Mouse (Mus musculus) heart, postnatal 14 days (tissue): ENCODE measurements around the gene Rad50. TPM values are rescaled to one million over a fixed set of nuclear protein-coding genes. Genes with fewer than 3 reads are reported as not detected.

Experiments used
- DNase-seq, 2 experiments: peaks; one replicate each; pipeline ENCODE4 v3.0.0; 2021 to 2022
- intact Hi-C: fragments of 180-260 bp; cut with DNase I; formaldehyde crosslinking; loops from one replicate; pipeline ENCODE4 v1.15.1; 2025
- total RNA-seq, 2 experiments: library from RNA; stranded (reverse); gene quantifications; 2 replicates each; pipeline ENCODE4 v1.2.3; 2021

Rad50 gene
- total RNA-seq, 2 experiments from 2014 or later = 8.2 to 9.4 TPM

DNA sequence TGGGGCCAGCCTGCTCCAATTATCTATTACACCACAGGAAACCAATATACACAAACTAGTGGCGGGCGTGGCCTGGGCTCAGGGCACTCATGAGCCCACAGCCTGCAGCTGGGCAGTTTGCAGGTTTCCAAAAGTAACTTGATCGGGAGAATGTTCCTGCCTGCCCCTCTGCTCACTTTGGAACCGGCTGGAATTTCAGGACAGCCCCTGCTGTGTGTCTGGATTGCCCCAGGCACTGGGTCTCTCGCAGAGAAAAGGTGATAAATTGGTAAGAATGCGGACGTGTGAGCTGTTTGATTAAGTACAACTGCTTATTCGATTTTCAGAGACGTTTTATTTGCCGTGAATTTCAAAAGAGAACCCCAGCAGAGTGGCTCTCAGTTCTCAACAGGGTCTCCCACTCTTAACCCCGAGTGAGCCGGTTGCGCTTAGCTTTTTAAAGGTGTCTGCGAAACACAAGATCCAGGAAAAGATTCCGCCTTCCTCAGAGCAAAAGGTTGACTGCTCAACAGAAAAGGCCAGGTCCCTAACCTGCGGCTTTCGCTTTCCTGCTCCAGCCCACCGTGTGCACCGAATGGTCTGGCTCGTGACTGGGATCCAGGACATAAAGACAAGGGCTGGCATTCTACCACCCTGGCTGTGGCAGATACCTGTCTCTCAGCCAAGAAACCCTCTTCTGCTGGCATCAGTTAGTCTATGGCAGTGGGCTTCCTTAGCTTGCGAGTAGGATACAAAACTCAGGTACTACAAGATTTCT is 69.9 kb downstream of the Rad50 start:
- intact Hi-C loops = no loop called here
- DNase-seq = no peak

DNA sequence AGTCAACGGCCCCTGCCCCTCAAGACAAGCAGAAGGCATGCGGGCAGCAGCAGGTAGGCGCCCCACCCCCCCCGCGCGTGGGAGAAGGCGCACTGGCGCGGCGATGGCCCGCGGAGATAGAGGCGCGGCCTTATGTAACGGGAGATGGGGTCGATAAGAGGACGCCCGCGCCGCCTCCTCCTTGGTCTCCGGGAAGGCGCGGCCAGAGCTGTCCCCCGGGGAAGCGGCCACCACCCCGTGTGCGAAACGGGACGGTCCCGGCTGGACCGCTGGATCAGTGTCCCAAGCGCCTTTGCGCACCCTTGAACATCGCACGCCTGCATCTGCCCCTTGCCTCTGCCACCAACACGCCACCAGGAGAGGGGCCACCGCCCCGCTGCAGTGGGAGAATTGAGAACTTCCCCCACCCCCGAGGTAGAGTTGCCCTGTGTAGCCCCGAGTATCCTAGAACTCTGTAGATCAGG is 70.9 kb downstream of the Rad50 start:
- intact Hi-C loops = no loop called here

DNA sequence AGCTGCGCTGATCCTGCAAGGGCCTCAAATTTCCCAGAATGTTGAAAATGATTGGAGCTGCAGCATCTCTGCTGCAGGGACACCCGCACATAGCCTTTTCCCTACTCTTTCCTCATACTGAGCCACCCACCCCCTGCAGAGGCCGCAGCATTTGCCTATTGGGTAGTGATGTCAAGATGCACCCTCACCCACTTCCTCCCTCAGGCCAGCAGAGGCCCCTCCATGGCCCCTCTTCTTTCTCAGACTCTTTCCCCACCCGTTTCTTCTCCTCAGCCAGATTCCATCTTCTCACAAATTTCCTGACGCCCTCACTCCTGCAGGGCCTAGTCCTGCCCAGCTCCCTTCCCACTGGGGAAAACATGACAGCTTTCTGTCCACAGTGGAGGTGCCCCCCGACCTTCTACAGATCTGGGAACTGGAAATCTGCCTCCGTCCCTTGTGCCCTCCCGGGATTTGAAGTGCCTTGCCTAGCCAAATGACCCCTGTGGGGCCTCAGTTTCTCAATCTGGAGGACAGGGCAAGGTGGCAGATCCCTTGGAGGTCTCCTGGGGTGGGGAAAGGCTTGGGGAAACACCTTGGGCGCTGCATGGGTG is 71.4 kb downstream of the Rad50 start:
- intact Hi-C loops = no loop called here
- no peak for DNase-seq

More for the DNA sequence above, 70.9 kb downstream of the Rad50 start:
- no peak for DNase-seq

DNA sequence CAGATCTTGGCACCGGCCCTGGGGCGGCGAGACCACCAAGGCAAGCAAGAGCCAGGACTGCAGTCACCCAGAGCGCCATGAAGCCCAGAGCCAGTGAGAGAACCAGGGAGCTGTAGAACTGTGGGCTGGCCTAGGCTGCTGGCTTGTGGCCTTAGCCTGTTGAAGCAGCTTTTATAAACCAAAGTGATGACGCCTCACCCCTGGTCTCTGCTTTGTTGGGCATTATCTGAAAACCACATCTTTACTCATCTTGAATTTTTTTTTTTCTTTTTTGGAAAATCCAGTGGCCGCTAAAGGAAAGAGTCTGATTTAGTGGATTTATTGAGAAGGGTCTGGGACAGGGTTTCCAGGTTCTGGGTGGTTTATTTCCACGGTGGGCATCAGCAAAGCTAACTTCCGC is 72.6 kb downstream of the Rad50 start, which contains the start of gene Il13:
Gene Il13, minus strand, starts transcription at position 147 of the 400 bp plus-strand sequence.
- intact Hi-C loops = no loop called here

DNA sequence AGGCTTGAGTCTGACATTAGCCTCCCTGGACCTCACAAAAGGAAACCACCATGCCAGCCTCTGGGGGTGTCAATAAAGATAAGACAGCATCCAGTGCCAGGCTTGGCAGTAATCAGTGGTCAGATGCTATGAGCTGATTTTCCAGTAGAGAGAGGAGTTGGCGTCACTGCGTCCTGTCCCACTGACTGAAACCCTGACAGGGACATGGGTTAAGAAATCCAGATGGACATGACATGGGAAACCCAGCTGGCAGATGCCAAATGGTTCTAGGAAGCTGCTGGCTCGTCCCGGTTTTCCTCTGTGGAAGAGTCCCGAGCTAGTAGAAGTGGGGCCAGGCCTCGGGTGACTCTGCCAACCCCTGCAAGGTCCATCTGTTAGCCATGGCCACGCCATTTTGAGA is 73.5 kb downstream of the Rad50 start:
- DNase-seq = no peak
- intact Hi-C loops = no loop called here

More for the DNA sequence above, 72.6 kb downstream of the Rad50 start, which contains the start of gene Il13:
- no peak for DNase-seq

DNA sequence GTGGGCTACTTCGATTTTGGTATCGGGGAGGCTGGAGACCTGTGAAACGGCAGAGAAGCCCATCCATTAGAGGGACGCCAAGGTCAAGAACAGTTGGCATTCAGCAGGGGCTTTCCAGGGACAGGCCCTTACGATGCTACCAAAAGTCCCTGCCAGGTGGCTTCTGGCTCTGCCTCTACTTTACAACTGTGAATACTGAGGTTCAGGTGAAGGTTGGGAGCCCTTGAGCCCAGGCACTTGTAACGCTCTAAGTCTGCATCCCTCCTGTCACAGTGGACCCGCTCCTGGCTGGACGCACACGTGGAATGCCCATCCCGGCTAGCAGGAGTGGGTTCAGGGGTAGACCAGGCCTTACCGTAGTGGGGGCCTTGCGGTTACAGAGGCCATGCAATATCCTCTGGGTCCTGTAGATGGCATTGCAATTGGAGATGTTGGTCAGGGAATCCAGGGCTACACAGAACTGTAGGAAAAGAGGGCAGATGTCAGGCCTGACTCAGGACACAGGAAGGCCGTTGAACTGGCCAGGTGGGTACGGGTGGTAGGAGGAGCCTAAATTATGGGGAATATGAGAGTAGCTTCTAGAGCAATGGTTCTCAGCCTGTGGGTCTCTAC is 74.9 kb downstream of the Rad50 start:
- DNase-seq = peak in 1 of 2 experiments; percentile 10
- intact Hi-C loops = no loop called here

DNA sequence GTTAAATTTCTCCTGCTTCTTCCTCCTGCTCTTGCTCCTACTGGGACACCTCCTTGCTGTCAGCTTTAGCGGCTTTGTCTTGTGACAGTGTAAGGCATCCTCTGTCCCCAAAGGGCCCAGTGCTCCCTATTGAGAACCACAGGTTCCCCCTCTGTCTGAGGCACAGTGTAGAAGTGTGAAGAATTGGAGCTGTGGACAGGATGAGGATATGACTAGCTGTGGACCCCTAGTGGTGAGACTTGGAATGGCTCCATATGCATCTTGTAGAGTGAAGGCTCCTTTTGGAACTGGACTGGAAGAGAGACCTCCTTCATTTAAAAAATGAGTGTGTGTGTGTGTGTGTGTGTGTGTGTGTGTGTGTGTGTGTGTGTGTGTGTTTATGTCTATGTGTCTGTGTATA is 79.3 kb downstream of the Rad50 start:
- intact Hi-C loops = loop anchor here (2.0 kb wide), 2 partner anchors 43 to 157 kb away; partner anchors contain the start of gene Gm9837
- peak; percentile 66 to 85 for DNase-seq

DNA sequence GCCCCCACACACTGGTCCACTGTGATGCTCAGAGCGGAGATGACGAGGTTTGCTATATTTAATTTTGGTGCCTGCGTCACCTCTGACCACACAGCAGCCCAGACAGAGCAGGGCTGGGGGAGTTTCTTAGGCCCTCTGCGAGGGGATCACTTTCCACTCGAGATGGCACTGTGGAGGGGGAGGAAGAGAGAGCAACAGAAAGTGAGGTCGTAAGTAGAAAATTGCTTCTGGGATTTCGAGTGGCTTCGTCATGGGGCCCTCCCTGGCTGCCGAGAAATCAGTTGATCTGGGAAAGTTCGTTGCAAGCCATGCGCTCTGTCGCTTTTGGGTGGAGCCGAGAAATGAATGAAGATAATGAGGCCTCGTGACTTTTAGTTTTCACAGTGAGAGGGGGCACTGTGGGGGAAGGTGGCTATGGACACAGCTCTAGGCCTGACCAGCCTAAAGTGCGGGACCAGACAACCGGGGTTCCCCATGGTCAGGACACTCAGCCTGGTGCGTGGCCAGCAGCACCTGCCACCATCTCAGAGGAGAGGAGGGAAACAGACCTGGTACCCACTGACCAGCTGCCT is 80.2 kb downstream of the Rad50 start:
- DNase-seq = no peak
- intact Hi-C loops = loop anchor here (2.0 kb wide), 1 partner anchor 42 kb away; no protein-coding TSS in a partner anchor

DNA sequence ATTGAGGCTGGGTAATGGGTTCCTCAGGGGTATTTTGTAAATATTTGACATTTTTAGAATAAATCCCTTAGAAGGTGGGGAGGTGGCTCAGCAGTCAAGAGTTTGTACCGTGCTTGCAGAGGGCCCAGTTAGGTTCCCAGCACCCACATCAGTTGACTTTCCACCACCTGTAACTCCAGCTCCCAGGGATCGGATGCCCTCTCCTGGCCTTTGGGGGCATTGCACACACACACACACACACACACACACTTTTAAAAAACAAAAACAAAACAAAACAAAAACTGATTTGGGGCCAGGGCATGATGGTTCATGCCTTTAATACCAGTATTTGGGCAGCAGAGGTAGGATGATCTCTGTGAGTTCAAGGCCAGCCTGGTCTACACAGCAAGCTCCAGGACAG is 83.0 kb downstream of the Rad50 start:
- no peak for DNase-seq

DNA sequence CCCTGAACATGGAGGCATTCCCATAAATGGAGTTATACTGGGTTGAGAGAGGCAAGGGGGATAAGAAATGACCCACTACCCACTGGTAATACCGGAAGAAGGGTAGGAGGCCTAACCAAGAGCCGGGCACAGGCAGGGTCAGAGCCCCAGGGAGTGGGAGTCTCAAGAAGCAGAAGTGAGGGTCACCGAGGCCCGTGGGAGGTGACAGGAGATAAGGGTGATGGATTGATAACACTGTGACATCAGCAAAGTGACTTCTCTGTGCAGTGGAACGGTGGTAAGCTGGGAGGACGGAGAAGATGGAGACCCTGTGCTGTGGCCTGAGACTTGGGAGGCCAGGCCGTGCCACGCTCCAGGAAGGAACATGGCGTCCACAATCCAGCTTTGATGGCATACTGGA is 83.5 kb downstream of the Rad50 start:
- intact Hi-C loops = no loop called here
- DNase-seq = no peak

More for the DNA sequence above, 83.0 kb downstream of the Rad50 start:
- intact Hi-C loops = no loop called here

DNA sequence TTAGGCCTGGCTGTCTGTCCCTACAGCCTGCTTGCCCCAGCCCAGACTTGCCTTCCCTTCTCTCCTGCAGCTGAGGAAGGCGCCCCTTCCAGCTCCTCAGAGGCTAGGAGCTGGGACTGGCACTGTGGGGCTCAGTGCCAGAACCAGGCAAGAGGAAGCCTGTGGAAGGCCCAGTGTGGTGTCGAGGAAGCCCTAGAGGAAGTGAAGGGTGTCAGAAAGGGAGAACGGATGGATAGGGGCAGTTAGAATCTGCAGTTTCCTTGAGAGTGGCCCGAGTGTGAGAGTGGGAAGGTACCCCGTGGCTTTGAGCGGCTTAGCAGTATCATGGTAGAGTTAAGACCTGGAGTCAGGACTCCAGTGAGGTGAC is 84.7 kb downstream of the Rad50 start:
- intact Hi-C loops = no loop called here
- no peak for DNase-seq

DNA sequence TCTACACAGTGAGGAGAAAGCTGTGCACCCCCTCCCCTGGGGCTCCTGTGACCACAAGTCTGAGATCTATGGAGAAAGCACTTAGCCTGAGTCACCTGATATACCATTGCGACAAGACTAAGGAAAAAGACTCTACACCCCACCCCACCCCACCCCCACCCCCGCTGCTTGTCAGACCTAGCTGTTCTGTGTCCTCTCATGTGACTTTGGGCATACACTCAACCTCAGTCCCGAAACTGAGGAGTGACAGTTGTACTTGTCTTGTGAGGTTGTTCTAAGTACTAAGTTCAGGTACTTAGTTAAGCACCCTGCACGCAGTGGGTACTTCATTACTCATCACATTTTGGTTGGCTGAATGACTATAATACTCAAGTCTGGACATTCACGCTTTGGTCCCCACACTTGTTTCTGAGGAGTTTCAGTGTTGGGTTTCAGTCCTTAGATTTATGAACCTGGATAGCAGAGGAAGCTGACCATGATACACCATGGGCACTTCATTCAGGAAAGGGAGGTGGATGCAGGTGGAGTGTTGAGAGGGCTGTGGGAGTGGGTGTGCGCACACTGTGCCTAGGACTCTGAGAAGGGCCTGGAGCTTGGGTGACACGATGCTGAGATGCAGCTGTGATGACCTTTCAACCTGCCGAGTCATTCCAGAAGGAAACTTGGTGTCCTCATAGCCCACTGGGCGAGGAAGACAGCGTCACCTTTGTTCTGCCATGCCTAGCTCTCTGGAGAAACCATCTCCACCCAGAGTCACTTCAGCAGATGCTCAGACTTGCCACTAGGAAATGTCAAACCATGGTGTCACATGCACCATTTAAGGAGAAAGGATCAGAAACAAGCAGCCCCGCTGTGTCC is 85.3 kb downstream of the Rad50 start:
- DNase-seq = no peak
- intact Hi-C loops = no loop called here

DNA sequence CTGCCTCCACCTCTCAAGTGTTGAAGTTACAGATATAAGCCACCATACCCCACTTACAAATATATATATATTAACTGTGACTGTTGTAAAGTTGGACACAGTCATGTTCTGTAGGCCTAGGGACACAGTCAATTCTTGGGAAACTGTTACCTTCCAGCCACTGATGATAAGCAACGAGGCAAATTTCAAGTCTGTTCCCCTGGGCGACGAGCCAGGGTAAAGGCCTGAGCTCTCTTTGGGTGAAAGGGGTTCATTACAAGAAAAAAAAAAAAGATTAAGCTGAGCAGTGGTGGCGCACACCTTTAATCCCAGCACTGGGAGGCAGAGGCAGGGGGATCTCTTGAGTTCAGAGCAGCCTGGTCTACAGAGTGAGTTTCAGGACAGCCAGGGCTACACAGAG is 87.0 kb downstream of the Rad50 start:
- DNase-seq = no peak
- intact Hi-C loops = no loop called here

DNA sequence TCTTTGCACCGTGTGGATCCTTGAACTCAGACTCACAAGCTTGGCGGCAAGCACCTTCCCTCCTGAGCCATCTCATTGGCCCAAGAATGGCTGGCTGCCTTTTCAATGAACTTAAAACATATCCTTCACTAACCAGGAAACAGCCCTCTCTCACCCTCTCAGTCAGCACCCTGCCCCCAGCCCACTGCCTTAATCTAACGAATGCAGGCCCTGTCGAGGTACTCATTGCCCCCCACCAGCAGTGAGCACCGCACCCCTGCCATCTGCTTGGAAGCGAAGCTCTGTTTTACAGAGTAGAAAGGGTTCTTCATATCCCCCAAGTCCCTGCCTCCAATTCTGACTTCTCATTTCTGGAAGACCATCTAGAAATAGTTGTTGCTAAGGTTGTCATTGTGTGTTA is 87.7 kb downstream of the Rad50 start:
- no peak for DNase-seq
- intact Hi-C loops = no loop called here

DNA sequence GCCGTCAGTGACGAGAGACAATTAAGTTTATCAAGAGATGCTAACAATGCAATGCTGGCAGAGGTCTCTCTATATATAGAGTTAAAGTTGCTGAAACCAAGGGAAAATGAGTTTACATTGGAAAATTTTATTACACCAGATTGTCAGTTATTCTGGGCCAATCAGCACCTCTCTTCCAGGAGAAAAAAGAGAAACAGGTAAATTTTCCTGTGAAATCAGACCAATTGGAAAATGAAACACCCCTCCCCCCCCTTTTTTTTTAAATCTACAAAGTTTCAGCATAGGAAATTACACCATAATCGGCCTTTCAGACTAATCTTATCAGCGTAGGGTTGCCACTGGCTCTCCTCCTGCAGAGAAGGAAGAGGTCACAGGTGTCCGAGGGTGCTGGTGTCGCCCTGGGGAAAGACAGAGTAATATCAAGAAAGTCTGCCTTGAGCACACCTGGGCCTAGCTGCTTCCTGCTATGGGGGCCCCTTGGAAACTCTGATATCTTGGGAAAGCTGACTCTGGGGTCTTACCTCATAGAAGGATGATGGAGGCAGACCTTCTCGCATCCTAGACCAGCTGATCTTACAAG is 88.4 kb downstream of the Rad50 start, which contains the start of gene Il4:
Gene Il4, minus strand, starts transcription at position 51 of the 580 bp plus-strand sequence.
- no peak for DNase-seq
- intact Hi-C loops = no loop called here

DNA sequence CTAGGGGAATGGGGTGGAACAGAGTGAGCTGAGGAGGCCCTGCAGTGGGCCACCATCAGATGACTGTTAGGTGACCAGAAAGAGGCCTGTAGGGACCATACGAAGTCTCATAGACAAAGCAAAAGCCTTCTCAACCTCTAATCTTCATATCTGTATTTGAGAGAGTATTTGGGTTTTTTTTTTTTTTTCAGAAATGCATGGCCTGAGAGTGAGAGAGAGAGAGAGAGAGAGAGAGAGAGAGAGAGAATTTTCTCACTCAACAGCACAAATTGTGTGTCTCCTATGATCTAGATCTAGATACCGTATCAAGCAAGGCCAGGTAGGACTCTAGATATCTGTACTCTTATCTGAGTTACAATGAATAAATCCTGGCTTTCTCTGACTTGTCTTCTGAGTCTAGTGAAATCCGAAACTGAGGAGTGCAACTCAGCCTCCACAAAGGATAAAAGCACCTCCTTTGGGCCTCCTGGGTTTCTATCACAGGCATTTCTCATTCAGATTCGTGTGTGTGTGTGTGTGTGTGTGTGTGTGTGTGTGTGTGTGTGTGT is 89.5 kb downstream of the Rad50 start:
- no peak for DNase-seq
- intact Hi-C loops = no loop called here

DNA sequence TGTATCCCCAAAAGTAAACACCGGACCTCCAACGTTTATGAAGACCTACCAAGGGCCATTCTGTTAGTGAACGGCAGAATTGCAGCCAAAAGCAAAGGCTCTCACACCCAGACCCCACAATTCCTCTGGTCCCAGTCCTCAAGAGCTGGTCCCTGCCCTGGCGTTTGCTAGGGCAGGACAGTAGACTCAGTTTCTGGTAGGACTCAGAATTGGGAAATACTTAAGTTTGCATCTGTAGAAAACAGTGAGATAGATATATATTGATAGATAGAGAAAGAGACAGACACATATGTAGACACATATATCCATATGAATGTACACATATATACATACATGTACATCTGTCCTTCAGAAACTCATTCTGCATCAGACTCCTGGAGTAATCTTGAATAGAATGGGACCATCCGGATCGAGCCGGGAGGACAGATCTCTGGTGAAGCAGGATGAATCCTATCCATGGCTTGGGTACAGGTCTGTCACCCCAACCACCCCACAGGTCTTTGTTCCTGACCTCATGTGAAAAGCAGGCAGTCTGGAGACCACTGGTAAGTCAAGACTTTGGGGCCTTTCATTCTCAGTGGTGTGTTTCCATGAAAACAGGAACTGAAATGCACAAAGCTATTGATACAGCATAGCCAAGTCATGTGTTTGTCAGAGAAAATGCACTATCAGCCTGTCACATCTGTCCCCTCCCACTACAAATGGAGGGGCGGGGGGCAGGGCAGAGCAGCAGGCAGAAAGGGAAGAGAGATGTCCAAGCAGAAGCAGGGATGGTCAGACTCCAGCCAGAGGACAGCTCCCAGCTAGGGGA is 90.2 kb downstream of the Rad50 start:
- DNase-seq = no peak
- intact Hi-C loops = no loop called here

DNA sequence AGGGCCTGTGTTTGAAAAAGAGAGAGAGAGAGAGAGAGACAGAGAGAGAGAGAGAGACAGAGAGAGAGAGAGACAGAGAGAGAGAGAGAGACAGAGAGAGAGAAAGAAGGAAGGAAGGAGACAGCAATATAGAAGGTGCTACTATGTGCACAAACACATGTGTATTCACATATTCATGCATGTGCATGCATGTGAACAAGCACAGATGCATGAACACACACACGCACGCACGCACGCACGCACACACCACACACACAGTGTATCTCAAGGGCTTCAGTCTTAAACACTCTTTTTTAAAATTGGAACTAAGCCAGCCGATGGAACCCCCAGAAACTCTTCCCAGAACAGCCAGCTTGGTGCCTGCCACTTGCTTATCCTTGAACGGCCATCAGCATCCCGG is 91.5 kb downstream of the Rad50 start:
- intact Hi-C loops = no loop called here
- DNase-seq = no peak

DNA sequence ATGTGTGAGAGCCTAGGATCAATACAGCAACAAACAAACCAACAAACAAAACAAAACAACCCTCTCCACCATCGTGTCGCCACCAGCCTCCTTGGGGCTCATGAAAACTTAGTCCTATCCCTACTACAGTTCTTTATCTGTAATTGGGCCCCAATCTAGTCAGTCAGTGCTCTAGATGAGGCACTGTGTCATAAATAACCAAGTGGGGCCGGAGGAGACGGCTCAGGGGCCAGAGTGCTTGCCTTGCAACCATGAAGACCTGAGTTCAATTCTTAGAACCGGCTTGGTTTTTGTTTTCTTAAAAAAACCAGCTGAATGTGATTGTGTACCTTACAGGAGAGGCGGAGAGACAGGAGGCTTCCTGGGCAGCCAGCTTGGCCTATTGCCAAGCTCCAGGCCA is 91.9 kb downstream of the Rad50 start:
- intact Hi-C loops = no loop called here
- no peak for DNase-seq
